Mouse (Mus musculus) CD4-positive, CD25-positive, alpha-beta regulatory T cell, adult 4 months (primary cell): ENCODE data around the gene Amhr2. TPM values are rescaled to one million over a fixed set of nuclear protein-coding genes. Genes with fewer than 3 reads are reported as not detected.

ENCODE experiments used
- ATAC-seq: one replicate; pipeline ENCODE4 v1.8.0; 2017
- polyA plus RNA-seq, 2 experiments: library from polyadenylated mRNA; unstranded; fragments of 100-300 nt; shearing (Covaris generic); gene quantifications; one replicate each; pipeline ENCODE4 v1.2.1; 2017

Gene Amhr2
- under 1 TPM; 0.63 to 0.71 TPM for polyA plus RNA-seq

GRCm38 (mm10) chr15:102445146-102445545 lies at the start of gene Amhr2:
Amhr2 (plus strand) TSS chr15:102445367.
- ATAC-seq: no peak

GRCm38 (mm10) chr15:102398629-102399028 lies 46.5 kb upstream of the Amhr2 start:
- ATAC-seq: no peak

DNA sequence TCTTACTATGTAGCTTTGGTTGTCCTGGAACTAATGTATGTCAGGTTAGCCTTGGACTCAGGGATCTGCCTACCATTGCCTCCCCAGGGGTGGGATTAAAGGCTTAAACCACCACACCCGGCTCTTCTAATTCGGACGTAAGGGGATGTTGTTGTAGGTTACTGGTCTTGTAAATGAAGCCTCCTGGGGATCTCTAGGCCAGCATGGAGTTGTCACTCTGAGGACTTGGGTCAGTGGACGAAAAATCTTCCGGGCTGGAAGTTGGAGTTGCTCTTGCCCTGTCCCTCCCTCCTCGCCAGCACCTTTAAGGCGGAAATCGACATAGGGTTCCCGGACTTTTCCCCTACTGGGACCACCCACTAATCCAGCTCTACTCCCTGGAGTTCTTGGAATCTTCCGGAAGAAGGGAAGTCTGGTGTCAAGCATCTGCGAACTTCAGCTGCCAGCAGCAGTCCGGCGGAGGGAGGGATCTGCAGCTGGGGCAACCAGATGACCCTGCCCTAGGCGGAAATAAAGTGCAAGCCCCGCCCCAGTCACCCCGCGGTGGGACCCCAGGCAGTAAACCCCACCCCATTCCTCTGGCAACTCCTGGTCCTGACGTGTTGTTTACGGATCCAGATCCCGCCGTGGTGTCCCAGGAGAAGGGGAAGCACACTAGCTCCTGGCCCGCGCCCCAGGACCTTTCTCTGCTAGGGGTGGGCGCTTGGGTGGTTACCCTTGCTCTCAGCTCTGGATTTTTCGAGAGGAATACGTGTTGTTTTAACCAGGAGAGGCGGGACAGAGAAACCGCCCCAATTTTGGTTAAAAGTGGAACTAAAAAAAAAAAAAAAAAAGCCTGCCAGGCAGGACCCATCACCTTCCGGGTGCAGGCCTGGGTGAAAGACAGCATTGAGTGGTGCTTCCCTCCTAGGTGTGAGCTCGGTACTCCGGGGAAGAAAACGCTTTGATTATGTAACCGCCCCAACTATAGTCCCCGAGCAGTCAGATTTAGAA lies 45.6 kb upstream of the Amhr2 start:
- peak; percentile 83 for ATAC-seq

DNA sequence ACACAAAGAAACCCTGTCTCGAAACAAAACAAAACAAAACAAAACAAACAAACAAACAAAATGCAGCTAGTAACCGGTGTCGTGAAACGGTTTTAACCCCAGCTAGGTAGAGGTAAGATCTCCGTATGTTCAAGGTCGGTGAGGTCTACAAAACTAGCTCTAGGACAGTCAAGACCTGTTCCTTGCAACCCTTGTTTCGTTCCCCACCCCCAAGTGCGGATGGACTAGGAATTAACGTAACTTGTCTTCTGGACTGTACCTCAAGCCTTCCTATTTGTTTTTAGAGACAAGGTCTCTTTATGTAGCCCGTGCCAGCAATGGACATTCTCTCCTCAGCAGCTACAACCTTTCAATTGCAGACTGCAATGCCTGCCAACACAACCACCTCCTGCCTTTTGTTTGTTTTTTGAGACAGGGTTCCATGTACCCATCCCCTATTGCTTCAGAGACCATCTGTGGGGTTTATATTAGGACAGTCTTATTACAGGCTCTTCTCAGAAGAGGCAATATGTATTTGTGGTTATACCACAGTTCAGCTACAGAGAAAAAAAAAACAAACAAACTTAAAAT lies 44.6 kb upstream of the Amhr2 start:
- no peak for ATAC-seq

- no peak for ATAC-seq
Measured at GRCm38 (mm10) chr15:102401278-102401677, 43.9 kb upstream of the Amhr2 start.

GRCm38 (mm10) chr15:102402210-102402609 lies 43.0 kb upstream of the Amhr2 start:
- no peak for ATAC-seq

DNA sequence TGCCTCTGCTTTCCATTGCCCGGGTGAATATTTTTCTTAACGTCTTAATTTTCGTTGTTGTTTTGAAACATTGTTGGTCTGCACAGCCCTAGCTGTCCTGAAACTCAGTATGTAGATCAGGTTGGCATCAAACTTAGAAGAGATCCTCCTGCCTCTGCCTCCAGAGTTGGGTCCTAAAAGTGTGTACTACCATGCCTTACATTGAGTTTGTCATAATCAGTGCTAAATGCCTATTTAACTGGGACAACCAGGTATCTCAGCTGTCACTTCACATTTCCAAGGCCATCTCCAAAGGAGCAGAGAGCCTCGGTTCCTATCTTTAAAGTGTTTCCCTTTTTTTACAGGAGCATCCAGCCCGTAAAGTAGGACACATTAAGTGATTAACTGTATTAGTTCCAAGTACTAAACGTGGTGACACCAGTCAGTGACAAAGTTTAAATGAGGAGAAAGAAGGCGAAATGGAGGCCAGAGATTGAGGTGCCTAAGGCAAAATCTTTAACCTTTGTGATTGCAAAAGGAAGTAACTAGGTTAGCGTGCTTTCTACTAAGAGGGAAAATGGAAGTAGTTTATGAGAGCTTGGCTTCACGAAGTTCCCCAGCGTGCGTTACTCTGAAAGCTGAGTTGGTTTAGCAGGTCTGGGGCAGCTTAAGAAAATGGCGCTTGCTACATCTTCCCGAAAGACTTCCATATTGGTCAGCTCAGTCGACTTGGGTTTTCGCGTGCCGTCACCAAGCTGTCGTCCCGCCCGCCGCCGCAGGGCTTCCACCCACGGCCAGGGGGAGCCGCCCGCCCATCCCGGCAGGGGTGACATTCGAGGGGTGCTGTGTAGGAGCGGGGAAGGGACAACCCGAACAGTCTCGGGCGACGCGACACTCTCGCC lies 40.3 kb upstream of the Amhr2 start:
- ATAC-seq: peak; percentile 32

GRCm38 (mm10) chr15:102405489-102406195 lies 39.5 kb upstream of the Amhr2 start, which contains the start of gene Sp1:
Sp1 (plus strand) TSS chr15:102406143.
- peak; percentile 81 for ATAC-seq

DNA sequence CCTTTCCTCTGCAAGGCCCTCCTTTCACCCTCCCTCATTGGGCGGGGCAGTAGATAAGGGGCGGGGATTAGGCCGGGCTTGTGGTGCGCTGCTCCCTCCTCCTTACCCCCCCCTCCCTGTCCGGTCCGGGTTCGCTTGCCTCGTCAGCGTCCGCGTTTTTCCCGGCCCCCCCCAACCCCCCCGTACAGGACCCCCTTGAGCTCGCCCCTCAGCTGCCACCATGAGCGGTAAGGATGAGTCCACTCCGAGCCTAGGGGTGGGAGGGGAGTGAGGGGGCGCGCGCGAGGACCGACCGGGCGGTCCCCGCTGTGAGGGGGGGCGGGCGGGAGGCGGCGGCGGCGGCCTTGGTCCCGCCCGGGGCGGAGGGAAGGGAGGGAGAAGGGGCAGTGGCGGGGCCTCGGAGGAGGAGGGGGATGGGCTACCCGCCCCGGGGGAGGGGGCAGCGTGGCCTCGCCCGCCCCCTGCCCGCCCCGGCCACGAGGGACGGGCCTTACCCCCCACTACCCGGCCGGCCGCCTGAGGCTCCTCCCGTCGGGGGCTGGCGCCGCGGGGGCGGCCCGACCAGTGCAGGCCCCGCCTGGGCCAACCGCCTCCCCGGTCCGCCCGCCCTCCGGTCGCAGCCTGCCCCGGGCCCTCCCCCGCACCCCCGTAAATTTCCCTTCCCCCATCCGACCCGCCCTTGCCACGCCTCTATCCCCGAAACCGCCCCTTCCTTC lies 38.8 kb upstream of the Amhr2 start:
- no peak for ATAC-seq

- ATAC-seq: no peak
Measured at GRCm38 (mm10) chr15:102406912-102407580, 38.1 kb upstream of the Amhr2 start.

- no peak for ATAC-seq
Measured at GRCm38 (mm10) chr15:102407681-102408557, 37.2 kb upstream of the Amhr2 start.

GRCm38 (mm10) chr15:102408558-102409130 lies 36.5 kb upstream of the Amhr2 start:
- ATAC-seq: no peak

DNA sequence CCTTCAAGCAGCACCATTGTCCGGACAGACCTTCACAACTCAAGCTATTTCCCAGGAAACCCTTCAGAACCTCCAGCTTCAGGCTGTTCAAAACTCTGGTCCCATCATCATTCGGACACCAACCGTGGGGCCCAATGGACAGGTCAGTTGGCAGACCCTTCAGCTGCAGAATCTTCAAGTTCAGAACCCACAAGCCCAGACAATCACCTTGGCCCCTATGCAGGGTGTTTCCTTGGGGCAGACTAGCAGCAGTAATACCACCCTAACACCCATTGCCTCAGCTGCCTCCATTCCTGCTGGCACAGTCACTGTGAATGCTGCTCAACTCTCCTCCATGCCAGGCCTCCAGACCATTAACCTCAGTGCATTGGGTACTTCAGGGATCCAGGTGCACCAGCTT lies 35.9 kb upstream of the Amhr2 start:
- no peak for ATAC-seq

DNA sequence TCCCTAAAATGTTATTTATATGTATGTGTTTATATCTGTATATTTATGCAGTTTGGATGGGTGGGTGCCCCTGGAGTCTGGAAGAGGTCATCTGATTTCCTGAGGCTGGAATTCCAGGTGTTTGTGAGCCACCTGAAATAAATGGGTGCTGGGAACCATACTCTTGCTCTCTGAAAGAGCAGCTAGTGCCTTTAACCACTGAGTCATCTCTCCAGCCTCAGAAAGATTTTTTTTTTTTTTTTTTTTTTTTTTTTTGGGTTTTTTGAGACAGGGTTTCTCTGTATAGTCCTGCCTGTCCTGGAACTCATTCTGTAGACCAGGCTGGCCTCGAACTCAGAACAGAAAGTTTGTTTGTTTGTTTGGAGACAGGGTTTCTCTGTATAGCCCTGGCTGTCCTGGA lies 34.1 kb upstream of the Amhr2 start:
- no peak for ATAC-seq

- no peak for ATAC-seq
Measured at GRCm38 (mm10) chr15:102413687-102414086, 31.5 kb upstream of the Amhr2 start.

DNA sequence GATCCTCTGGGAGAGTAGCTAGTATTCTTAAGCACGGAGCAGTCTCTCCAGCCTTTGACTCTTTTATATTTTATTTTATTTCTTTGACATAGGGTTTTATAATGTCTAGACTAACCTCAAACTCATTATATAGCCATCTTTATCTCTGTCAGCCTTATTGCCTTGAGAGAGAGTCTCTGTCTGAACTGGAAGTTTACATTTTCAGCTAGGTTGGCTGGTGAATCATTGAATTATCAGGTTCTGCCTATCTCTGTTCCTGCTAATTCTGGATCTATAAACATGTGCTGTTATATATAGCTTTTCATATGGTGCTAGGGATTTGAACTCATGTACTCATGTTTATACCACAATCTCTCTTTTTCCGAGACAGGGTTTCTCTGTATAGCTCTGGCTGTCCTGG lies 27.6 kb upstream of the Amhr2 start:
- no peak for ATAC-seq

- no peak for ATAC-seq
Measured at GRCm38 (mm10) chr15:102420986-102421385, 24.2 kb upstream of the Amhr2 start.

DNA sequence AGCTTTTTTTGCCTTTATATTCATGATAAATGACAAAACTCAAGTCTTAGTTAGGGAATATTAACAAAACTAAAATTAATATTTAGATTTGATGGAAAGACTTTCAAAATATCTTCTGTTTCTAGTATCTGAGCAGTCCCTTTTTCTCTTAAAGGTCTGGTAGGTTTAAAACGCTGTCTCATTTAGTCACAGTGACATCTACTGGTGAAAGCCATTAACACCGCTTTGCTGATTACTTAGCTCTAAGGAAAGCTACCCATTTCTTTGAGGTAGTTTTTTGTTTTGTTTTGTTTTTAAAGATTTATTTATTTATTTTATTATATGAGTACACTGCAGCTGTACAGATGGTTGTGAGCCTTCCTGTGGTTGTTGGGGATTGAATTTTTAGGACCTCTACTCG lies 23.7 kb upstream of the Amhr2 start:
- ATAC-seq: peak; percentile 79

DNA sequence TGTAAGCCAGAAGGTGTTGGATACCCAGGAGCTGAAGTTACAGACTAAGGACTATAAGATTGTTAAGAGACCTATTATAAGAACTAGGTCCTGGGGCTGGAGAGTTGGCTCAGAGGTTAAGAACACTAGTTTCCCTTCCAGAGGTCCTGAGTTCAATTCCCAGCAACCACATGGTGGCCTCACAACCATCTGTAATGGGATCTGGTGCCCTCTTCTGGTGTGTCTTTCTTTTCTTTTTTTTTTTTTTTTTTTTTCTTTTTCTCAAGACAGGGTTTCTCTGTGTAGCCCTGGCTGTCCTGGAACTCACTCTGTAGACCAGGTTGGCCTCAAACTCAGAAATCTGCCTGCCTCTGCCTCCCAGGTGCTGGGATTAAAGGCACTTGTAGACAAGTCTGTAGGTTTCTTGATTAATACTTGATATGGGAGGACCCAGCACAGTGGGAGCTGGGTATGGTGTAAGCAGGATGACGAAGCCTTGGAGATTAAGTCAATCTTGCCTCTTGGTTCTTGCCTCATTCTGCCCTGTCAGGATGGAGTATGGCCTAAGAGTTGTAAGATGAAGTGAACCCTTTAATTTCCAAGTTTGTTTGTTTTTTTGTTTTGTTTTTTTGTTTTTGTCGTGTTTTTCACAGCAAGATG lies 21.4 kb upstream of the Amhr2 start:
- no peak for ATAC-seq
